Mouse (Mus musculus): ENCODE data around the gene Elp4.

Gene Elp4

DNA sequence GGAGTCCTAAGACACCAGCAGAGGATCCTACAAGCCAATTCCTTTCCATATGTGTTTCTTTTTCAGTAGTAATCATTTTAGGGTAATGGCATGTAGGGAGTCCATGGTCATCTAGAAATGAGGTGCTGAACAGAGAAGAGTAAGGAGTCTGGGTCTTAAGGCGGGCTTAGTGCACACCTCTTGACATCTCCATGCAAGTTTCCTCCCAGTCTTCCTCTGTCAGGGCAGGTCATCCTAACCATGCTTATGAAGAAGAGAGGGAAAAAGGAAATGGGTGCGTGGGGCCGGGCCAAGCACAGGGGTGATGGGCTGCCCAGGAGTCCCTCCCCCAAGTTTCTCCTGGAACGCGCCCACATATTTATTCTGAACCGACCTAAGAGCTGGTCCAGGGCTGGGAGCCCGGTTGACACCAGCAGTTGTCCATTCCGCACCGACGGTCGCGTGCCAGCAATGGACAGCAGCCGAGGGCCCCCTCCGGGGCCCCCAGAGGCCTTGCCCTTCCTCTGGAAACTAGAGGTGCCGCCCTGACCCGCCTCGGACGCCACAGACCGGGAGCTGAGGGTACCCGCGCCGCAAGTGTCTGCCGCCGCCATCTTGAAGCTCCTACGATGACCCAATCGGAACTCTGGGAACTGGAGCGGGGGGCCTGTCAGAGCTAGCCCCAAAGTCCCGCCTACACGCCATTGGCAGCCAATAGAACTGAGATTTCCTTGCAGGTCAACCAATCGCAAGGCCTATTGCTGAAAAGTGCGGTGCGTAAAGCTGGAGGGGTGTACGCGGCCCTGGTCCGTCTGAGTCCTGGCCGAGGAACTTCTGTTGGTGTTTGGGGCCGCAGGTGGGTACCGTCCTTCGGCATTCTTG, at the start of gene Elp4, which contains the start of gene Immp1l:
TSS of gene Elp4 (minus strand) at position 669 of the 861 bp plus-strand sequence.
TSS of gene Immp1l (plus strand) at position 743 of the 861 bp plus-strand sequence.
- peak; percentile 95 for DNase-seq (ENCODE audit: extremely low spot score, low spot score)

DNA sequence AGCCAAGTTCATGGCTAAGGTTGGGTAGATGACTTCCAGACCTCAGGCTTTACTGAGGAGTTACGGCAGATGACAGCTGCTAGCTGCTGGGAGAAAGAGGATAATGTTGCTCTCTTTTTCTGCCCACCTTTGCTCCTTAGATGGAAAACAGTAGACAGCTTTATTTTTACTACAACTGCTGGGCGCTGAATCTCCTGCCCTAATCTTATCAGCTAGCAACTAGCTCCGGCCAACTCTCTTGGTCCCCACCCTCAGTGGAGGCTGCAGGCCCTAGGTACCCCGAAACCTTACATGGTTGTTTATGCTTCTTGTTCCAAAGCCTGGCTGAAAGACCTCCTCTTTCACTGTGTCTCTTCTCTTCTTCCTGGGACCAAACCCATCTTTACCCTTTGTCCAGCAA, 49.5 kb upstream of the Elp4 start:
- no peak for DNase-seq (ENCODE audit: extremely low spot score, low spot score)

DNA sequence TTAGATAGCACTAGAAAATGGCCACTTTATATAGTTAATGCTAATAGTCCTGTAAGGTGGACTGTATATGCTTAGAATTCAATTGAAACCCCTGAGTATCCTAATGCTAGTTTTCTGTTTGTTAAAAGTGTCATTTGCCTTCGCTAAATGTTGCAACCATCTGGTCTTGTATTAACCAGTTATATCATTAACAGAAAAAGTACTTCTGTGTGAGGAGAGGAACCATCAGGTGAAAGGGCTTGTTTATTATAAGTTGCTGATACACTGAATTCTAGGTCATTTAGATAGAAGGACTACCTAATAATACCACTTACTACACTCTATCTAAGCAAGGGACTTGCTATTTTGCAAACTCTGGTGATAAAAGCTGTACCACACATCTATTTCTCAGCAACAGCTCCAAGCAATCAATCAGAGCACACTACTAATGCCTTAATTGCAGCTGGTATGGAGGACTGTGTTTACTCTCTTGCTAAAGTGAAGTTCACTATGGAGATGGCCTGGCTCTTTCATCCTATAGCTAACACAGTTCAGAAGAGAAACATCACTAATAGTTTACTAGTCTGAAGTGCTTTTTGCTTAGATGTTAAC, 47.1 kb upstream of the Elp4 start:
- DNase-seq (ENCODE audit: extremely low spot score, low spot score), result no peak

DNA sequence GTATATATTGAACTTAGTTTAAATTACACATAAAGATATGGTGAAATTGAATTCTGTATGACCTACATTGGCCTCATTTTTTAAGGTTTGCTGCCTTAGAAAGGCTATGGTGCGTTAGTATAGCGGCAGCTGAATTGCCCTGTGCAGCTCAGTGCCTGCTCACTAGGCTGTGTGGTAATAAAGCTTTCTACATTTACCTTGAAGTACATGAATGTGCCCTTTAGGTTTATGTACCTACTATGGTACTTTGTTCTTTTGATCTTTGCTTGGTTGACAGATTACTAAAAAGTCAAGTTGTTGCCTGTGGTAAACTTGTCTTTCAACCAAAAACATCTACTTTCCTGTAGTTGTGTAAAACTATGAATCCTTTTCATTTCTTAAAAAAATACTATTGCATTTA, 45.8 kb upstream of the Elp4 start:
- no peak for DNase-seq (ENCODE audit: extremely low spot score, low spot score)

- no peak for DNase-seq (ENCODE audit: extremely low spot score, low spot score)
These were observed 13.4 kb upstream of the Elp4 start for GRCm38 (mm10) chr2:105917623-105918346.

GRCm38 (mm10) chr2:105916671-105917070, 12.3 kb upstream of the Elp4 start:
- DNase-seq (ENCODE audit: extremely low spot score, low spot score), result no peak

DNA sequence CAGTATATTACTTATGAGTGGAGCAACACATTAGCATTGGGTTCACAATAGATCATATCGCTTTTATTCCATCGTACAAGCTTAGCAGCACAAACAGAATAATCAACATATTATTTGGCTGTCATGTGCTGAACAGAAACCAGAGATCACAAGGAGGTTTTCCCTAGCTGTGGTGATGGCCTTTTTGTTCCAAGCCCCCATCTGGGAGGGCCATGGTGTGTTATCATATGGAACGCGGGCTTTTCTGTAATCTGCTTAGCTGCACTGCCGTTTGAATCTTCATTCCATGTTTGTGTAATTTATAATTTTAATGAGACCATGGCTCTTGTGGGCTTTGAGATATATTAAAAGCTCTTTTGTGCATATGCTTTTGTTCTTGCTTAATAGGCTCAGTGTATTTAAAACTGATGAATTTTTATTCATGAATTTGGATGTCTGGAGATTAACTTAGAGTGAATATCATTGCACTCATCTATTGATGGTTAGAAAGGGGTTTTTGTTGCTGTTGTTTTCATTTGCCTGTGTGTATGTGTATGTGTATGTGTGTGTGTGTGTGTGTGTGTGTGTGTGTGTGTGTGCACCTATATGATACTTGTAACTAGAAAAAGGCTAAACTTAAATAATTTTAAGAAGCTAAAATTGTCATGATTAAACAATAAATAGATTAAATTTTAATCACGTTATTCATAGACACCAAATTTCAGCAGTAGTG, 9.4 kb upstream of the Elp4 start:
- no peak for DNase-seq (ENCODE audit: extremely low spot score, low spot score)

- no peak for DNase-seq (ENCODE audit: extremely low spot score, low spot score)
These were observed 6.2 kb upstream of the Elp4 start for GRCm38 (mm10) chr2:105910611-105911010.

DNA sequence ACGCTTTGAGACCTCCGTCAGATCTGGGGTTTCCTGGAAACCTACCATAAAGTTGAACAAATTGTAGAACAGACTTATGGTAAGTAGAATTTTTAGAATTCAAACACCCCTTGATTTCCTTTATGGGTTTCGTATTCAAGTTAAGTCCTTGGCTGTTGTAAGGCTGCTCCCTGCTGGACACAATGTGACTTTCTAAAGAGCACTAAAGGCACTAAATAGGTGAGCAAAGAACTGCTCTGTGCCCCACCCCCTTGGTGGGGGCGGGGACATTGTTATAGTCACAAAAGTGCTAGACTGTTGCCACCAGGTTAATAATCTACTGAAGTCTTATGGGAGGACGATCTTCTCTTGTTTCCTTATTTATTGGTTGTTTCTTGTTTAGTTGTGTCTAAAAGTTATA, 4.0 kb upstream of the Elp4 start:
- no peak for DNase-seq (ENCODE audit: extremely low spot score, low spot score)

GRCm38 (mm10) chr2:105904757-105905146, 388 bp upstream of the Elp4 start:
- DNase-seq (ENCODE audit: extremely low spot score, low spot score), result no peak

DNA sequence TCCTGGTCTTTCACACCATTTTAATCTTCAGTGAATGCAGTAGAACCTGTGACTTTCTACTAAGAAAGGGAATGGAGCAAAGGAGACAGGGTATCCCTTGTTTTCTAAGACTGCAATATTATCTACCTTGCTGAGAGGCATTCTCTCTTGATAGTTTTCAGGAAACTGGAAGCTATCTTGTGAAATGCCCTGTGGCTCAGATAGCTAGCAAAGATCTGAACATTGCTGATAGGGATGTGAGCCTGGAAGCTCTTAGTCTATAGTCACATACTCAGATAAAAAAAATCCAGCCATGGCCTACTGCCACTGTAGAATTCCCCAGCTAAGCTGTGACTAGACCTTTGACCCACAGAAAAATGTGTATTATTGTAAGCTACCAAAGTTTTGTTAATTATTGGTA, 13.5 kb downstream of the Elp4 start:
- DNase-seq (ENCODE audit: extremely low spot score, low spot score), result no peak

- no peak for DNase-seq (ENCODE audit: extremely low spot score, low spot score)
These were observed 31.0 kb downstream of the Elp4 start for GRCm38 (mm10) chr2:105873403-105873802.

GRCm38 (mm10) chr2:105854740-105855139, 49.6 kb downstream of the Elp4 start:
- DNase-seq (ENCODE audit: extremely low spot score, low spot score), result no peak

- no peak for DNase-seq (ENCODE audit: extremely low spot score, low spot score)
These were observed 51.4 kb downstream of the Elp4 start for GRCm38 (mm10) chr2:105852971-105853370.

GRCm38 (mm10) chr2:105851714-105852293, 52.6 kb downstream of the Elp4 start:
- no peak for DNase-seq (ENCODE audit: extremely low spot score, low spot score)

- no peak for DNase-seq (ENCODE audit: extremely low spot score, low spot score)
These were observed 61.2 kb downstream of the Elp4 start for GRCm38 (mm10) chr2:105843151-105843550.

DNA sequence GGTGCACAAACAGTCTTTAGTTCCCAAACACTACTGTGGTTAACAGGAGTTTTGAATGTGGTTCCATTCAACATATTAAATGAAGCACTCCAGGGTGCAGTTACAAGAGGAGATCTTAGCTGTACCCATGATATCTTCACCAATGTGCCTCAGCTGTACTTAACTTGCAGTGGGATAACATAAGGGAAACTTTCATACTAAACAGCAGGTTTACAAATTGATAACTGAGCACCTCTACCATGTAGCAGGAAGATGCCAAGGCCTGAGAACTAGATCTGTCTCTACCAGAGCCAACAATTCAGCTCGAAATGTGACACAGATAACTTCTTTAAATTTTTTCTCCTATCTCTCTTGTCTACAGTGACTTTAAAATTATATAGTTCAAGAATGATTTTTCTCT, 86.4 kb downstream of the Elp4 start:
- no peak for DNase-seq (ENCODE audit: extremely low spot score, low spot score)

DNA sequence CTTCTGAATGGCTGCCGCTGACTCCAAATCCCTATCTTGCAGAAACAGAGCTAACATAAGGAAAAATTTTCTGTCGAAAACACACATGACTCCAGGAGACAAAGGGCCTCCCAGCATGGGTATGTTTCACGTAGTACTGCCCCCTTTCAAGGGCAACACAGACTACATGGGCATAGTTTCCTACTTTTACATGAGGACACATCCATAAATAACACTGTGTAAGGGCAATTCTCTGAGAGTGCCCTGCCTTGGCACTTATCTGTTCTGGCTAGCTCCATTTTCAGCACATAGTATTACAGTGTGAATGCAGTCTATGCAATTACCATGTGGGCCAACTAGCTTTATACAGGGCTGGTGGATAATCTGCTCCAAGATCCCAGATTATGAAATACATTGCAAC, 89.2 kb downstream of the Elp4 start:
- DNase-seq (ENCODE audit: extremely low spot score, low spot score), result no peak

DNA sequence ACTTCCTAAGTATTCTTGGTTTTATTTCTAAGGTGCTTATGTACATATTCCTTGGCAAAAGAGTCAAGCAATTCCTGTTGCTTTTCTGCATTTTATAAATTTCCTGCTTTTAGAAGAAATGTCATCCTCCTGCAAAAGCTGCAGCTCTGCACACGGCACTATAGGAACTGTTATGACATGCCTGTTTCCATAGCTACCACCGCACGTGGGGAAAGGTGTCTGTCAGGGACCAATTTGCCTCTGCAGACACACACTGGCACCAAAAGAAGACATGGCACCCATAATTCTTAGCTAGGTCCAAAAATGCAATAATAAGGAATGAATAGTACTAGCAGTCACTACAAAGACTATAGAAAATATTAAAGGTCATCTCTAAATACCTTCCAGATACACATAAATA, 91.3 kb downstream of the Elp4 start:
- no peak for DNase-seq (ENCODE audit: extremely low spot score, low spot score)

- no peak for DNase-seq (ENCODE audit: extremely low spot score, low spot score)
These were observed 94.1 kb downstream of the Elp4 start for GRCm38 (mm10) chr2:105810286-105810685.

DNA sequence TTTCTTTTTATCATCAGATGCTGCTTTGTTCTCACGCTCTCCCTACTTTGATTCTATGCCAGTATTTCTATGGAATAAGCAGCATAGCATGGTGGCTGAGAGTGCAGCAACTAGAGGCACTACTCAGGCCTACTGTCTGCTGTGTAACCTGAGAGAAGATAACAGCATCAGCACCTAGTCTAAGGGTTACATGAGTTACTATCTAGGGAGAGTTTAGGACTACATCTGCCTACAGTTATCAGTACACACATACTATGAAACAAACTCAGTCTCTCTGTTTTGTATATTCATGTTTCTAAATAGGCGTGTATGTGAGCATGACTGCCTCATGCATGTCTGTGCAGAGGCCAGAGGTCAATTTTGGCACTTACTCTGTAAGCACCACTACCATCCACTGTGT, 97.8 kb downstream of the Elp4 start:
- no peak for DNase-seq (ENCODE audit: extremely low spot score, low spot score)
